Mouse (Mus musculus): Measurements from ENCODE around the gene Tmem147. TPM values are rescaled to one million over a fixed set of nuclear protein-coding genes. Genes with fewer than 3 reads are reported as not detected.

The Tmem147 gene
- total RNA-seq, 2 experiments from 2014 or later, result 119 to 127 TPM

DNA sequence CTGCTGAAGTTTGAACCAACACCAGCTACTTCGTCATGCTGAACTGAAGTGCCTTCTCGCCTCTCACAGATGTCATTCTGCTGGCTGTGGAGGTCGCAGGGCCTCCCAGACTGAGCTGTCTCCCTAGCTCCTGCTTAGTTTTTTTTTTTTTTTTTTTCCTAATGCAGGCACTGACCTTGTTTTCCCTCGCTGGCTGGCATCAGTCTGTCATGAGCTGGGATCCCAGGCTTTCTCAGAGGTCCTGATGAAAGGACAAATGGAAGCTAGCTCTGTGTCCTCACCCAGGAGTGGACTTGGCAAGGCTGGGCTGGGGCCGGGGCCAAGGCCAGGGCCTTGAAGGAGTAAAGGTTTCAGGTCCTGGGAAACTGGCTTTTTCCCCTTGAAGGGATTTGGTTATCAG is 47.4 kb downstream of the Tmem147 start:
- H3K4me3 ChIP-seq, result no peak overlapping the region
- no peak for DNase-seq (ENCODE audit: extremely low spot score in 1 of 2, low spot score in 2 of 2)
- H3K27ac ChIP-seq, result no peak overlapping the region
- no peak for TF ChIP-seq CTCF (IDR thresholded peaks at IDR 0.05)
- intact Hi-C loops (cut with DNase I), result loop anchor here (5.0 kb wide), 2 partner anchors 35 to 85 kb away; no protein-coding TSS in a partner anchor

DNA sequence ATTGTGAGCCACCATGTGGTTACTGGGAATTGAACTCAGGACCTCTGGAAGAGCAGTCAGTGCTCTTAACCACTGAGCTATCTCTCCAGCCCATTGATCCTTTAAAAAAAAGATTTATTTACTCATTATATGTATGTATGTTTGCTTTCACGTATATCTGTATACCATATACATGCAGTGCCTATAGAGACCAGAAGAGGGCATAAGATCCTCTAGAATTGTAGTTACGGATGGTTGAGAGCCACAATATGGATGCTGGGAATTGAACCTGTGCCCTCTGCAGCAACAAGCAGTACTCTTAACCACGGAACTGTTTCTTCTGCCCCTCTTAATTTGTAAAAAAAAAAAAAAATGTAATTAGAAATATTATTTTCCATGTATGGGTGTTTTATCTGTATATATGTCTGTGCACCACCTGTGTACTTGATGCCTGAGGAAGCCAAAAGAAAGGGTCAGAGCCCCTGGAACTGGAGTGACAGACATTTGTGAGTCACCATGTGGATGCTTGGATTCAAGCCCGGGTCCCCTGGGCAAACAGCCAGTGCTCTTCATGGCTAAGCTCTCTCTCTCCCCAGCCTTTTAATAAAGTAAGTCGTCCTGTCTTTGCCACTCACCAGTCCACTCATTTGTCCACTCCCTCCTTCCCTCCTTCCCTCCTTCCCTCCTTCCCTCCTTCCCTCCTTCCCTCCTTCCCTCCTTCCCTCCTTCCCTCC is 50.9 kb downstream of the Tmem147 start:
- Histone ChIP-seq H3K4me3 (no peak overlapping the region), H3K27ac (no peak overlapping the region)
- intact Hi-C loops (cut with DNase I), result no loop called here
- DNase-seq (ENCODE audit: extremely low spot score in 1 of 2, low spot score in 2 of 2), result no peak
- TF ChIP-seq CTCF (IDR thresholded peaks at IDR 0.05), result peak; percentile 16

Other genes starting within 250 kb of the Tmem147 start
- gene Prodh2, start 235.9 kb downstream of the Tmem147 start, total RNA-seq (2021), result not detected
- 100 to 1,000 TPM; 182 to 220 TPM for gene Arhgap33, start 194.5 kb downstream of the Tmem147 start, total RNA-seq (2021)
- 1 to 10 TPM; 4.4 to 5.0 TPM for gene Hspb6, start 177.4 kb downstream of the Tmem147 start, total RNA-seq (2021)
- 1 to 10 TPM; 4.9 to 5.2 TPM for gene Proser3, start 177.2 kb downstream of the Tmem147 start, total RNA-seq (2021)
- gene Lin37, start 169.7 kb downstream of the Tmem147 start, total RNA-seq (2021), result 10 to 100 TPM; 42.9 to 43.2 TPM
- 10 to 100 TPM; 67.4 to 74.4 TPM for gene U2af1l4, start 166.2 kb downstream of the Tmem147 start, total RNA-seq (2021)
- 1 to 10 TPM; 6.4 to 8.8 TPM for gene Gm49396, start 166.2 kb downstream of the Tmem147 start, total RNA-seq (2021)
- gene Psenen, start 165.9 kb downstream of the Tmem147 start, total RNA-seq (2021), result 10 to 100 TPM; 84.9 to 93.8 TPM
- gene Igflr1, start 164.1 kb downstream of the Tmem147 start, total RNA-seq (2021), result 1 to 10 TPM; 3.8 to 6.6 TPM
- gene Kmt2b, start 140.8 kb downstream of the Tmem147 start, total RNA-seq (2021), result 10 to 100 TPM; 53.4 to 57.4 TPM
- not detected for gene Zbtb32, start 130.6 kb downstream of the Tmem147 start, total RNA-seq (2021)
- gene Upk1a, start 116.7 kb downstream of the Tmem147 start, total RNA-seq (2021), result under 1 TPM; 0.48 to 0.96 TPM
- gene Cox6b1, start 103.4 kb downstream of the Tmem147 start, total RNA-seq (2021), result 100 to 1,000 TPM; 565 to 587 TPM
- not detected for gene Etv2, start 93.7 kb downstream of the Tmem147 start, total RNA-seq (2021)
- gene Rbm42, start 79.2 kb downstream of the Tmem147 start, total RNA-seq (2021), result 10 to 100 TPM; 67.7 to 67.8 TPM
- 1 to 10 TPM; 4.7 to 5.2 TPM for gene Haus5, start 64.5 kb downstream of the Tmem147 start, total RNA-seq (2021)
- gene Pmis2, start 57.9 kb downstream of the Tmem147 start, total RNA-seq (2021), result not detected
- gene 2200002J24Rik, start 30.6 kb downstream of the Tmem147 start, total RNA-seq (2021), result not detected
- under 1 TPM; 0.70 TPM for gene Atp4a, start 17.3 kb downstream of the Tmem147 start, total RNA-seq (2021)
- not detected for gene Gapdhs, start 14.1 kb upstream of the Tmem147 start, total RNA-seq (2021)
- 1 to 10 TPM; 7.8 to 8.7 TPM for gene Sbsn, start 21.9 kb upstream of the Tmem147 start, total RNA-seq (2021)
- 1 to 10 TPM; 1.9 to 2.1 TPM for gene Dmkn, start 34.2 kb upstream of the Tmem147 start, total RNA-seq (2021)
- gene Krtdap, start 58.4 kb upstream of the Tmem147 start, total RNA-seq (2021), result not detected
- gene Ffar2, start 94.2 kb upstream of the Tmem147 start, total RNA-seq (2021), result not detected
- gene Ffar3, start 126.6 kb upstream of the Tmem147 start, total RNA-seq (2021), result not detected
- not detected for gene Ffar1, start 132.0 kb upstream of the Tmem147 start, total RNA-seq (2021)
- not detected for gene Cd22, start 150.8 kb upstream of the Tmem147 start, total RNA-seq (2021)
- 10 to 100 TPM; 91.1 to 93.1 TPM for gene Mag, start 185.3 kb upstream of the Tmem147 start, total RNA-seq (2021)
- not detected for gene Hamp2, start 195.1 kb upstream of the Tmem147 start, total RNA-seq (2021)
- gene Hamp, start 214.5 kb upstream of the Tmem147 start, total RNA-seq (2021), result not detected
- 100 to 1,000 TPM; 131 to 134 TPM for gene Usf2, start 227.3 kb upstream of the Tmem147 start, total RNA-seq (2021)
- 10 to 100 TPM; 10.1 to 10.2 TPM for gene Lsr, start 243.9 kb upstream of the Tmem147 start, total RNA-seq (2021)
- under 1 TPM; 0.23 to 0.38 TPM for gene Fam187b, start 244.2 kb upstream of the Tmem147 start, total RNA-seq (2021)

All from left cerebral cortex, adult 2 months (tissue).